Mouse (Mus musculus): ENCODE measurements around the gene Slc12a9.

DNA sequence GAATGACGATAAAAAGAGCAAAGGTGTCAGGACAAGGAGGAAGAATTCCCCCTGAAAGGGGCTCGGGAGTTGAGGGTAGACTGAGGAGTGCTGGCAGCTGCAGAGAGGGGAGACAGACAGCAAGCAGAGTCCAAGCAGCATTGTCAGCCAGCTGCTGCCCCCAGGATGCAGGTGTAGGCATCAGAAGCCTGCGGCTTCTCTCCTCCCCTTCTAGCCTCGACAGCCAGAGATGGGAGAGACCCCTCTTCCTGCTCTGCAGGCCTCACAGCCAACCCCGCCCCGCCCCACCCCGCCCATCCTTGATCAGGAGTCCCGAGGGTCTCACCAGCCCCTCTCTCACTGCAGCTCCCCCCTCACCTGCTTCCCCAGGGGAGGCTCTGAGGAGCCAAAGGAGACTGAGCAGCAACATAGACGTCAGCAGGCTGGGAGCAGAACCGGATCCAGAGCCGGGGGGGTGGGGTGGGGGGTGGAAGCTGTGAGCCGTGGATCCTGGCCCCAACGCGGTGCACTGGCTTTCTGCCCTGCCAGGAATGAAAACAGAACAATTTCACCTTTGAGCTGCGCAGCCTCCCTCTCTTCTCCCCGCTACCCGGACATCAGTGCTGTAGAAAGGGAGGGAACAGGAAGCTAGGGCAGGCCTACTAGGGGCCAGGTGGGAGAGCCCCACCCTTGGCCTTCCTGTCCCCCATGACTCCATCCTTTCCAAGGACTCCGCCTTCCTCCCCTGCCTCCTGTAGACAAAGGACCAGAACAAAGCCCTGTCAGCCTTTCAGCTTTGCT lies 65.1 kb downstream of the Slc12a9 start:
- no peak for TF ChIP-seq ZKSCAN1 (IDR thresholded peaks at IDR 0.05; ENCODE audit: borderline replicate concordance, low read depth, low read length)
- no peak for TF ChIP-seq MYC (IDR thresholded peaks at IDR 0.05; ENCODE audit: low read depth, low read length)
- no peak for TF ChIP-seq CTCF (conservative IDR thresholded peaks at IDR 0.05 in 1 of 2, IDR thresholded peaks at IDR 0.05 in 1 of 2; ENCODE audit: low read depth in 2 of 2, low read length in 2 of 2)
- no peak for TF ChIP-seq EP300 (IDR thresholded peaks at IDR 0.05; ENCODE audit: low read length)
- no peak for TF ChIP-seq RCOR1 (conservative IDR thresholded peaks at IDR 0.05; ENCODE audit: low read depth, low read length)
- TF ChIP-seq E2F4 (IDR thresholded peaks at IDR 0.05; ENCODE audit: insufficient replicate concordance, low read depth, low read length) = no peak
- TF ChIP-seq ZMIZ1 (IDR thresholded peaks at IDR 0.05; ENCODE audit: low read depth, low read length) = no peak
- no peak for TF ChIP-seq CHD1 (IDR thresholded peaks at IDR 0.05; ENCODE audit: low read depth, low read length)
